Mouse (Mus musculus): ENCODE results near the gene Elob.

- TF ChIP-seq CTCF (IDR thresholded peaks at IDR 0.05; ENCODE audit: extremely low read depth, insufficient read depth, insufficient read length, insufficient replicate concordance) (no peak), POLR2A (IDR thresholded peaks at IDR 0.05; ENCODE audit: low read depth, low read length) (no peak)
Measured at GRCm38 (mm10) chr17:23854229-23854765, 25.4 kb upstream of the Elob start.

Data from spleen, adult 2 months (tissue).